Mouse (Mus musculus) brain, adult 2 months (tissue): ENCODE data around the gene Cd80.
"Not testable (repeated sequence)": the region's sequence is repeated elsewhere in the genome, so short reads cannot be mapped to it uniquely, and the experiment has no call there.

Experiments used
- DNase-seq: peaks from one replicate; pipeline ENCODE4 v3.0.0; 2011; ENCODE audit warnings: low read depth, low spot score

Gene Cd80

DNA sequence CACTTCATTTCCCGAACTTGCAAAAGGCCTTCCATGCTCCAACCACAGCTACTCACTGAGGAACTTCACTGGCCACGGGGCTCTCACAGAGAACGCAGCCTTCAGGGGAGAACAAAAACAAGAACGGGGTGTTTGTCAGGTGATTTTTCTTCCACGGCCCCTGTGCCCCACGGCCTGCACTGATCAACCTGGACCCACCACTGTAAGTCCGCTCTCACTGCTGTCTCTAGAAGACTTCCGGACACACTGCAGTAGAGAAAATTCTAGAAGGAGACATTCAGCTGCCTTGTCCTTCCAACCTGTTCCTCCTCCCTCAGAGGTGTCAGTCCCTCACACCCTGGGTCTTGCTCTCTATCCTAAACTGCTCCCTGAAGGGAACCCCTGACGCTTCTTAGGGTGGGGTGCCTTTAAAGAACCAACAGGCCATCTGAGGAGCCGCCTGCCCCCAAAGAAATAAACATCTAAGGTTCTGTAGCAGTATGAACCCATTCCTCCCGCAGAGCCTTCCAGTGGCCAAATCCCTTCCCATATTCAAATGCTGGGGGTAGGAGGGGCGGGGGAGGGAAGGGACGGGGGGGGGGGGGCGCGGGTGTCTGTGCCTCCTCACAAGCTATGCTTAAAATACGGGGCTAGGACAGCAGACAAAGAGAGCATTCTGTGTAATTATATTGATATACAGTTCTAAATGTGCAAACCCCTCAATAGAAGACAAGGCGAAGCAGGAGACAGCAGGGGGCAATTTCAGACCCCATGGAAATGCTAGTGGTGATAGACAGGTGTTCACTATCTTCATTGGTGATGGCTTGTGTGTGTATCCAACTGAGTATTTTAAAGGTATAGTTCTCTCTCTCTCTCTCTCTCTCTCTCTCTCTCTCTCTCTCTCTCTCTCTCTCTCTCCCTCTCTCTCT lies at the start of gene Cd80:
Cd80 (plus strand) TSS at position 51 of the 908 bp plus-strand sequence.
- DNase-seq = no peak

DNA sequence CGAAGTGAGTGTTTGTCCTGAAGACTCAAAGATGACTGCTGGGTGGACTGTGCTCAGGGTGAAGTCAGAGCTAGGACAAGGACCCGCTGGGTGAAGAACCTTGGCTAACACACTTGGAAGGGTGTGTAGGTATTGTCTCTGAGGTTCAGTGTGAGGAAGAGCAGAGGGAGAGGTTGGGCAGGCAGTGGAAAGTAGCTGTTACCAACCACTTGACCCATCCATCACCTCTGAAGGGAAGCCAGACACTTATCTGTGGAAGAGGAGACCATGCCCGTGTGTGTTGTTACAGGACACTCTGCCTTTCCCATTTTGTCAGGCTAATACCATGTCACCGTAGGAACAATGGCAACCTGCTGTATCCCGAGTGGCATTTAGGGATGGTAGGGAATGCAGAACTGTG lies 49.1 kb upstream of the Cd80 start:
- no peak for DNase-seq

DNA sequence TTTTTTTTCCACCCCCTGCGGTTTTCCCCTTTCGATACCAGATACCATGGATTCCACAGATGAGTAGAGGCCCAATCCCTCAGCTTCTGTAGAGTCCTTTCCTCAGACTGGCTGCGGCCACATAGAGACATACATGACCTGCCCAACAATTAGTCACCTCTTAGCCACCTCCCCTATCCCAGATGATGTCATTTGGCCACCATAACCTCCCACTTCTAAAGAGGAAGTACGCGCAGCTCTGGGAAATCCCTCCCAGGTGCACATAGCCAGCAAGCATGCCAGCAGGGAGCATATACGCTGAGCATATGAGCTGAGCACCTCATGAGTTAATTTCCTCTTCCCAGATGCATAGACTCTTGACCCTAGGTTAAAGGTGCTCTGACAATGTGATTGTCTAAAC lies 48.7 kb upstream of the Cd80 start:
- no peak for DNase-seq

DNA sequence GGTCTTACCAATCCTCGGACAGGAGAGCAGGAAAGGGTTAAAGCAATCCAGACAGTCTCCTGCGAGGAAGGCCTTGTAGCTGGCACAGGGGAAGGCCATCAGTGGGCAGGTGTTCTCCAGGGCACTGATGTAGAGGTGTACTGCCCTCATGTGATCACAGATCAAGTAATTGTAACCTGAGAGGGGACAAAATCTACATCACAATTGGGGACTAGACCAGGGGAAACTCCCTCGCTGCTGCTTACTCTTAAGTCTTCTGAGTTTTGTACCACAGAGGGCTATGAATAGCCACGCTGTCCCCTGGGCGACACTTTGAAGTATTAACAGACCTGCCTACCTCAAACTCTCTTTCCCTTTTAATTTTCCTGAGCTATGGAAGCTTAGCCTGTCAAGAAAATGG lies 47.8 kb upstream of the Cd80 start:
- no peak for DNase-seq

DNA sequence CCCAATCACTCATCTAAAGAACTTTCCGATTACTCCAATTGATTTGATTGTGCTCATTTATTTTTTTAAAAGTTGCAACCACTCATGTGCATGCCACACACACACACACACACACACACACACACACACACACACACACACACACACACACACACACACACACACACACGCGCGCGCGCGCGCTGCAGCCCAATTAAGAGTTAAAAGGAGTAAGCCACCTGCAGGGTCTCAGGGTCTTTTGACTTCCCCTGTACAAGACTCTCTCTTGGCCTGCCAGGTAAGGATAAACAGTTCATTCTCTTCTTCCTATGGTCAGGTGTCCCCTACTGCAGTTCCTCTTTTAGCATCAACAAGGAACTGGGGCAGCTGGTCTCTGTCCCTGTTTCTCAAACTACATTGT lies 46.9 kb upstream of the Cd80 start:
- DNase-seq = no peak

DNA sequence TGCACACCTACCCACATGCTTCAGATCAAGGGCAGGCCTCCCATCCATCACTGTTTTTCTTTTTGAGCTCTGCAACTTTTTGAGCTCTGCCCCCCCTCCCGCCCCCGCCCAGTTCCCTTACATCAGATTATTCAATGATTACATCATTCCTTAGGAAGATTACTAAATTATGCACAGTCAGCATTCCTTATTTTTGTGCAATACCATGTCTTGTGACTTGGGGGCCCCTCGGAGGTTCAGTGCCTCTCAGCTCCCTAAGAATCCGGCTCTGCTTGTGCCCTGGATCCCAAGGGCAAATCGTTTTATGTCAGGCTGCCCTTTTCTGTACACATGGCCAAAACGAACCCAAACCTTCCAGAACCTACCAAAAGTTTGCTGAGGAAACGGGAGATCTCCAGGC lies 40.4 kb upstream of the Cd80 start:
- no peak for DNase-seq

DNA sequence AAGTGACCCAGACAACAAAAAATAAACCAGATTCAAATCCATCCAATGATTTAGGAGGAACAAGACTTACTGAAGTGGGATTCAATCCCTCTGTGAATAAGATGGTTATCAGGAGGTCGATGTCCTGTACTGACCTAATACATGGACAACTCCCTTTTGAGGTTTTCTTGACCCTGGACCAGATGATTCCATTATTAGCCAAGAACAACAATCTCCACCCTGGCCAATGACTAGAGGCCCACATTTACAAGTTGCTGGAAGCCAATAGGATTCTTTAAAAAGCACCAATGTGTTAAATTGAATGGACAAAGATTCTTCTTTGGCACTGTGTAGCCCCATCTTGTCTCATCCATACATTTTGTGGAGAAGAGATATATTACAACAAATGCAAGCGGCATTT lies 30.0 kb upstream of the Cd80 start:
- no peak for DNase-seq

DNA sequence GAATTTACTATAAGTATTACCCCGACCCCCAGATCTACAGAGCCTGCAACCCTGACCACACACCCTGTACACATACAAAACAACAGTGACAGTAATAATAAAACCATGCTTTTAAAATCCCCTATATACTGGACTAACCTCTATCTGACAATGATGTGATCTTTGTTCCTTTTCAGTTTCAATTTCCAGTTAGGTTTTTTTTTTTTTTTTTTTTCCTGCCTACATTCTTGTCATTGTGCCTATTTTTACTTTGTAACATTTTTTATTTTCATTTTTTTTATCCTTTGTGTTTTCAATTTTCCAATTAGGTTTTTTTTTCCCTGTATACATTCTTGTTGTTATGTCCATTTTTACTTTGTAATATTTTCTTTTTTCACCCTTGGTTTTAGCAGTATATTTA lies 29.6 kb upstream of the Cd80 start:
- no peak for DNase-seq

DNA sequence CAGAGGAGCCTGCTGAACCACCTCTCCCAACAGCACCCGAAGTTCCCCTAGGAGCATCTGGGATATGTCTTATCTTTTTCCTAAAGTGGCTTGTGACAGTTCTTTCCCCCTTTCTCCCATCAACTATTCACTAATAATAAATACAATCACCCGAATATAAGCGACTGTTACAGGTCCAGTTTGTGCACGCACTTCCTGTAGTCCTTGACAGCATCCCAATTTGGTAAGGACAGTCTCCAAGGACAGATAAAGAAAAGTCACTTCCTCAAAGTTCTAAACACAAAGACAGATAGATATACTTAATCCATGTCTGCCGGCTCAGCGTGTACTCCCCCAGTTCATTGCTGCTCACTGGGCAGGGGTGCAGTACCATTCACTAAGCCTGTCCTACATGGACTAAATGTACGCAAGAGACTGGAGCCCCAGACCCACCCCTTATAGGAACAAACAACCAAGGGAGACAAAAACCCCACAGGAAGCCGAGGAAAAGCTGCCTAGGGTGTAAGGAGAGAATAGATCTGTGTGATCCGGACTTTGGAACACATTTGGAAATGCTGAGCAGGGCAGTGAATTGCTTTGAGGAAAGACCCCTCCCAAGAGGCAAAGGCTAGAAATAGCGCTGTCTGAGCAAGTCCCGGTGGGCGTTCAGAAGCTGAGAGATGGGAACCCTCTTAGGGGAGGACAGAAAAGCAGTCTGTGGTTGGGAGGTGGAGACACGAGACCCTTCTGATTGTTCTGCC lies 23.7 kb upstream of the Cd80 start:
- DNase-seq = no peak

DNA sequence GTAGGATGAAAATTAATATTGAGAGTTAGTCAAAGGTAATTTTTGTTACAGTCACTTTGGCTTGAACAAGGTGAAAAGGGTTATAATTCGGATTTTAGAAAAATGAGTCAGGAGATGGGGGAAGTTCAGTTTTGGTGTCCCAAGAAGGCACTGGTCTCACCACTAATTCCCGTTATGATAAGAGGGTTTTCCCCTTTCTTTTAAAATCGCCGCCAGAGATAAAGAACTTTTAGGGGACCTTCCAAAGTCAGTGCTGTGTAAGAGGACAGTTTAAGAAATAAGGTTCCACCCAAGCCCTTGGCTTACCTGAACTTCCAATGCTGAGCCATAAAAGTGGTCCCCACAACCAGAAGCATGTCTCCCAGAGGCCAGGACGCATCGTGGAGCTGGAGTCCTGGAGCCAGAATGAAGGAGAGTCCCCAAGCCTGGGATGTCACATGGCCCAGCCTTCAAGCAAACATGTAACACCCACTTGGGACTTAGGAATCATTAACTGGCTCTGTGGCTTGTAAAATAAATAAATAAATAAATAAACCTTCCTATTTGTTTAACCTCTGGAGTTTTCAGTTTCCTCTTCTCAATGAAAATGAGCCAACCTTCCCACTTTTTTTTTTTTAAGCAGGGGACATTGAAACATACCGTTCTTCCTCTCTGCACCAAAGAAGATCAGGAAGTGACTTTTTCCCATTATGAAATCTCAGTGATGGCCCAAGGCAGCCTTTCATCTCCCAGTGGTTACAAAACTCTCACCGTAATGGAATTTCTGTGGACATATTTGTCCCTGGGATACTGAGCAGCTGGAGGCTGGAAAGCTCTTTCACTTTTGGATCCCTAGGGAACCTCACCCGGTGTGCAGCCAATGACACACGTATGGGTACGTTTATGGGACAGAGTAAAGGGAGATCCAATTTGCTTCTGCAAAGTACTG lies 22.6 kb upstream of the Cd80 start, which contains the start of gene Pla1a:
Pla1a (minus strand) TSS at position 648 of the 928 bp plus-strand sequence.
- no peak for DNase-seq

DNA sequence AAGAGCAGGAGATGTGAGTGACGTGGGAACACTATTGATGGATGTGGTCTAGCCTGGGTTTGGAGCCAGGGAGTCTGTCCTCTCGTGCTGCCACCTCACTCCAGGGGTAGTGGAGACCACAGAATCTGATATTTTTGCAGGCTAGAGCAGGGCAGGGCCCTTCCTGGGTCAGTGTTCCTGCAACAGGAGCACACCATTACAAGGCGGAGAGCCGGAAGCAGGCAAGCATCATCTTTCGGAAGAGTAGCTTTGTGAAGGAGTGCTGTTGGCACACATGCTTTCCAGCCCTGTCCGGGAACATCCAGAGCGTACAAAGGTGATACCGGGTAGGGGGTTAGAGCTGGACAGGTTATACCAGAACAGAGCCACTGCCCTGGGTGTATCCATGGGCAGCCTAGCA lies 21.8 kb upstream of the Cd80 start:
- DNase-seq = no peak

DNA sequence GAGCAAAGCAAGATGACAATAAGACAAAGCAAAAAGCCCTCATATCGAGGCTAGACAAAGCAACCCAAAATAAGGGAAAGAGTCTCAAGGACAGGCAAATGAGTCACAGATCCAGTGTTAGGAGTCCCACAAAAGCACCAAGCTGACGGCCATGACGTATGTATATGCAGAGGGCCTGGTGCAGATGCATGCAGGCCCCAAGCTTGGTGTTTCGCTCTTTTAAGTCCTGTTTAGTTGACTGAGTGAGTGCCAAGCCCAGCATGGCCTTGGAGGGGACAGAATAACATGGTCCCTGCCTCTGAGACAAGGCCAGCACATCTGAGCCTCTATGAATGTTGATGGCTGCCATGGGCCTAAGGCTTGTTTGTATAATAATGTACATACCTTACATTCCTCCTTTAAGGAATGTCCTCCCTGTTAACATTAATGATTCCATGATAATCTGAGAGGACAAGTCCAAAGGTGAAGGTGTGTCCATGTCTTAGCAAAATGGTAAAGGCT lies 21.0 kb upstream of the Cd80 start:
- no peak for DNase-seq

DNA sequence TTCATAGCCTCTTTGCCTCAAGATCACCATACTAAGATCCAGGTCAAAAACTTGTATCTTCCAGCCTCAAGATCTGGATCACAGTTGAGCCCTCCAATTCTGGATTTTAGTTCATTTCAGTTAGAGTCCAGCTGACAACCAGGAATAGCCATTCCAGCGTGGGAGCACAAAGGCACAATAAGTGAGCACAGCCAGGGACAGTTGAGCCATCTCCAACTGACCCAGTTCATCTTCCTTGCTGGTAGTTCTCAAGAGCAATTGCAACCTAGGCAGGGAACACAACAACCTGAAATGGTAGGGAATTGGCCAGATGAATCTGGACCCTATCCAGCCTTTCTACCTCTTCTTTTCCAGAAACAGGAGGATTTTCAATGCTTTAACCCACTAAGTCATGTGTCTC lies 16.2 kb upstream of the Cd80 start:
- DNase-seq = peak; percentile 64

DNA sequence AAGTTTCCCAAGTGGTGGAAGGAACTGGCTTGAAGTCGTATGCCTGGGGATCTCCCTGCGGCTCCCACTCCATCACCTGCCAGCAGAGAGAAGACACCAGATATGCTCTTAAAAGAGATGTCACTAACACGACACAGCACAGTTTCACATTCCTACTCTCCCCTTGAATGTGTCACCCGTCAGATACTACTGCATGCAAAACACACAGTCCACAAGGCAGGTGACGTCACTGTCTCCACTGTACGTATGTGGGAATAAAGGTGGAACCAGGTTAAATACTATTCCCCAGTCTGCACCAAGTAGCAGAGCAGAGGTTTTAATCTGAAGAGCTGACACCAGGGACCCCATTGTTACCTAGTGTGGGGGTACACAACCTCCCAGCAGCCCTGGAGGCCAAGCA lies 15.0 kb upstream of the Cd80 start:
- no peak for DNase-seq

DNA sequence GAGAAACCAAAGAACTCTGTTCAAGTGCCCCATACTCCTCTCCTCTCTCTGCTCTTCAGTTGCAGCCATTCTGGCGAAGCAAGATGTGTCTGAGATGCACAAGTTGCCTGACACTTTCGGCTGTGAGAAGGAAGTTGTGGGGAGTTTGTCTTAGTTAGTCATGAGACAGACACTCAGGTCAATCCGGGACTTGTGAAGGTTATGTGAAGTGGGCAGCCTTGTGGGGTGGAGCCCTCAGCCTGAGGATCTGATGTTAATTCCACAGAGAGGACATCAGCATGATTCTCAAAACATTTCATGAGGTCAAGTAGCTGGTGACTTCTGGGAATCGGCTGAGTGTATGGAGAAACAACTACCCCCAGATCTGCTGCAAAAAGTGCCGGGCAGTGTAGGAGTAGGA lies 13.8 kb upstream of the Cd80 start:
- no peak for DNase-seq

DNA sequence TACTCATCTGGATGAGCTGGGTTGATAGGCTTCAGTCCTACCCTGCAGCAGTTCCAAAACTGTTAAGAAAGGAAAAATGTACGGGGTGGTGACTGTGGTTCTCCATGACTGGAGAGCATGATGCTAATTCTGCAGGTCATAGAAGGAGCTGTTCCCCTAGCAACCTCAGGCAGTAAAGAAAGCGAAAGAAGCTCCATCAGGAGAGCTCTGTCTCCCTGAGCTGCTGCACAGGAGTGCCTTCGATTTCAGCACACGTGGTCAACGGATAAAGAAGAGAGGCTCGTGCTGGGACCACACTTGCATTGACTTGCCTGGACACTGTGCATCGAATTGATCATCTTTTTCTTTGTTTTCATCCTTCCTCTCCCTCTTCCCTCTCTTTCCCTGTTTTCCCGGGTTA lies 13.1 kb upstream of the Cd80 start:
- no peak for DNase-seq

DNA sequence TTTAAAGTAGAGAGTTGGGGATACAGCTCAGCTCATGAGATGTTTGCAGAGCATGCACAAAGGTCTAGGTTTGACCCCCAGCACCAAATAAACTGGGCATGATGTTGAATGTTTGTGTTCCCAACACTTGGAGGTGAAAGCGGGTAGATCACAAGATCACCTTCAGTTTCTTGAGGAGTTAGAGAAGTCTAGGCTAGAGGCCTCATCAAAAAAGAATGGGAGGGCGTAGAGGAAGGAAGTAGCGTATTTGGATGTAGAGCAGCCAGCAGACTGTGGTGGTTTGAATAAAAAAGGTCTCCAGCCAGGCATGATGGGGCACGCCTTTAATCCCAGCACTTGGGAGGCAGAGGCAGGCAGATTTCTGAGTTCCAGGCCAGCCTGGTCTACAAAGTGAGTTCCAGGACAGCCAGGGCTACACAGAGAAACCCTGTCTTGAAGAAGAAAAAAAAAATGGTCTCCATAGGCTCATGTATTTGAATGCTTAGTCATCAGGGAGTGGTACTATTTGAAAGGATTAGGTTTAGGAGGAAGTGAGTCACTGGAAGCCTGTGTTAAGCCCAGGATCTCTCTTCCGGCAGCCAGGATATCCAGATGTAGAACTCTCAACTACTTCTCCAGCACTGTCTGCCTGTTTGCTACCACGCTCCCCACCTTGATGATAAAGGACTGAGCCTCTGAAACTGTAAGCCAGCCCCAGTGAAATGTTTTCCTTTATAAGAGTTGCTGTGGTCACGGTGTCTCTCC lies 11.5 kb upstream of the Cd80 start:
- no peak for DNase-seq

DNA sequence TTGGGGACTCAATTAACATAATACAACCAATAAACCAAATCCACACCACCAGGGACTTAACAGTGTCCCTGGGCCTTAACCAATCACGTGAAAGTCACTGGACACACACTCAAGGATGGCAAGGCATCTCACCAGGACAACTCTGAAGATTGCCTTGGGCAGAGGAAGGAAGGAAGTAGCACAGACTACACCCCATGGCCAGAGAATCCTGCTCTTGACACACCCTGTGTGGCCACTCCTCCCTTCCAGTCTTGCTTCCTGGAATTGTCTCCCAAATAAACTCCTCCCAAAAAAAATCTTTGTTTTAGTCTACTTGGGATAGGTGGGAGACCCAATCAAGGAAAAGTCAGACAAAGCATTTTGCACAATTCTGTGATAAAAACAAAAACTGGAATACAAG lies 10.3 kb upstream of the Cd80 start:
- no peak for DNase-seq

DNA sequence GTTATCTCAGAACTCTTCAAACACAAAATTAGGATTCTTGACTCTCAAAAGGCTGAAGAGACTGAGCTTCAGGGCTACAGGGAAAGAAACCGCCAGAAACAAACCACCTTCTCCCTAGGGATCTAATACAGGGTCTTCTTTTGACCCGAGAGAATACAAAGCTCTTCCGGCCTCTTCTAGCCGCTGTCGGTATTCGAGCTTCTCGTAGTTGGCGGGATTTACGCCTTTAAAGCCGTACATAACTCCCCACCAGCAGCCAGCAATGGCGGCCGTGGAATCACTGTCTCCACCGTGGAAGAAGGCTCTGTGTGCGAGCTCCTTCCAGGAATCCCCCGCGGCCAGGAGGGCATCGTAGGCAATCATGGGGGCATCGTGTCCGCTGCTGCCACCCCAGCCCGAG lies 9.8 kb upstream of the Cd80 start:
- DNase-seq = no peak

DNA sequence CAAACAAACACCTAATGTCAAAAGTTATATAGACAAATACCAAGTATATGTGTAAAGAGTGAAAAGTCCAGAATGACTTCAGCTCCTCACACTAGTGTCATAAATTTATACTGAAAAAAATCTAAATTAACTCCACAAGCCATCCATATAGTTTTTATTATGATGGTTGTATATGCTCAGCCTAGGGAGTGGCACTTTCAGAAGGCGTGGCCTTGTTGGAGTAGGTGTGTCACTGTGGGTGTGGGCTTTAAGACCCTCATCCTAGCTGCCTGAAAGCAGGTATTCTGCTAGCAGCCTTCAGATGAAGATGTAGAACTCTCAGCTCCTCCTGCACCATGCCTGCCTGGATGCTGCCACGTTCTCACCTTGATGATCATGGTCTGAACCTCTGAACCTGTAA lies 9.2 kb upstream of the Cd80 start:
- not testable (repeated sequence) for DNase-seq

DNA sequence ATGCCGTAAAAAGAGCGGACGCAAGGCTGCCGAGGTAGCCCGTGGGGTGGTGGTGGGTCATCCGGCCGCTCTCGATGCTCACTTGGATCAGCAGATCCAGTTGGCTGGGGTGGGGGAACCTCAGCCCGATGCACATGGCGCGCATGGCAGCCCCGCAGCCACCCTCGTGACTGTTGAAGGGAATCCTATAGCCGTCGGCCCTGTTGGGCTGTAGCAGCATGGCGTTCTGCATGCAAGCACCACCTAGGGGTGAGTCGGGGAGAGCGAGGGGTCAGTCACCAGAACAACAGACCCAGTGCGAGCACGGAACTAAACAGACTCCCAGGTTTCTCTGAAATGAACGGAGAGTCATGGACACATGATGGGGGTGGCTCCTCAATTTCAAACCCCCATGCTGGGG lies 8.0 kb upstream of the Cd80 start:
- DNase-seq = no peak
